ENCODE assay signal across 32 mouse cellular contexts in the genomic region with DNA sequence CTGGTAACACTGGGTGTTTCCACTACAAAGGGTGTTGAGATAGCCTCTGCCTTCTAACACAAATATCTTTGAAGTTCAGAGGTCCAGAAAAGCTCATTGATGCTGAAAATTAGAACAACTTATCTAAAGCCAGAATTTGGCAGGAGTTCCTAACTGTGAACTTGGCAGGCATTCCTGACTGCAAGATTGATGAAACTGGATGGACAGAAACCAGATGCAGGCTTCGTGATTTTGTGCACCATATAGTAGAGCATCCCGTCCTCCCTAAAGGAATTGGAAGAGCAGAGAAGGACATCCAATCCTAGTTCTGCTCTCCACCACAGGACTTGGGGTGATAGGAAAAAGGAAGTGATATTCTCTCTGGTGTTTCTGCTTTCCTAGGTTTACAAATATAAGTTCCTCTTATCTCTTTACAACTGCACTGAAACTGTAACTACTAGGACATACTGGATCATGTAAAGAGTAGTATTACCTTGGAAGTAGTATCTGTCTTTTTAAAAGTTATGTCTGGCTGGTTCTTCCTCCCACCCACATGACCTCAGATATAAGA.
A peak's percentile ranks its signal among the peaks of the same experiment; 100 is the strongest.
DNase-seq lines count a peak whose midpoint lies in the region; ATAC-seq and TF ChIP-seq lines count a peak whose summit lies in the region.
"Had no signal": no experiment of that assay in that cellular context is flagged by ENCODE, and none has a peak within 500 bp of the region (broad histone marks: within the 10 kb centered on the region; RNA-seq: fewer than 3 reads in every experiment).

No protein-coding gene starts in this region.

- H3K4me3 ChIP-seq in embryonic facial prominence, embryonic 14.5 days (ENCODE audit: low read depth, low read length): no peak overlapping the region
- H3K4me3 ChIP-seq in embryonic facial prominence, embryonic 10.5 days: no peak overlapping the region
- no peak overlapping the region for H3K4me3 ChIP-seq in limb, embryonic 14.5 days (replicated peaks; ENCODE audit: low read length)
- no peak overlapping the region for H3K4me3 ChIP-seq in limb, embryonic 10.5 days
- H3K4me3 ChIP-seq in midbrain, postnatal 0 days (ENCODE audit: low read depth, low read length): no peak overlapping the region
- H3K4me3 ChIP-seq in midbrain, embryonic 11.5 days (ENCODE audit: low read depth, low read length): no peak overlapping the region
- H3K4me3 ChIP-seq: forebrain, embryonic 10.5 days; forebrain, embryonic 15.5 days; heart, embryonic 13.5 days; hindbrain, embryonic 12.5 days; limb, embryonic 12.5 days; liver, embryonic 13.5 days; midbrain, embryonic 10.5 days; myocyte; neural tube, embryonic 12.5 days had no signal

- H3K4me1 ChIP-seq in embryonic facial prominence, embryonic 14.5 days (ENCODE audit: control insufficient read depth, insufficient read depth, low read length): no peaks in the 10 kb centered on the region
- H3K4me1 ChIP-seq in embryonic facial prominence, embryonic 10.5 days: no peaks in the 10 kb centered on the region
- H3K4me1 ChIP-seq in limb, embryonic 14.5 days (ENCODE audit: control insufficient read depth, insufficient read depth, low read length): no peaks in the 10 kb centered on the region
- no peaks in the 10 kb centered on the region for H3K4me1 ChIP-seq in limb, embryonic 10.5 days
- H3K4me1 ChIP-seq in midbrain, postnatal 0 days (ENCODE audit: insufficient read depth, low read length): no peaks in the 10 kb centered on the region
- no peaks in the 10 kb centered on the region for H3K4me1 ChIP-seq in midbrain, embryonic 11.5 days (ENCODE audit: control insufficient read depth, insufficient read depth, low read length)
- H3K4me1 ChIP-seq: forebrain, embryonic 10.5 days; forebrain, embryonic 15.5 days; hindbrain, embryonic 12.5 days; limb, embryonic 12.5 days; liver, embryonic 13.5 days; midbrain, embryonic 10.5 days; neural tube, embryonic 12.5 days had no signal

- TF ChIP-seq POLR2A in limb, embryonic 14.5 days (IDR thresholded peaks at IDR 0.05; ENCODE audit: borderline replicate concordance, extremely low read depth, insufficient read depth, insufficient read length): no peak

- no peaks in the 10 kb centered on the region for H3K36me3 ChIP-seq in embryonic facial prominence, embryonic 14.5 days (ENCODE audit: control insufficient read depth, insufficient read depth, low read length)
- no peaks in the 10 kb centered on the region for H3K36me3 ChIP-seq in embryonic facial prominence, embryonic 10.5 days (replicated peaks)
- no peaks in the 10 kb centered on the region for H3K36me3 ChIP-seq in limb, embryonic 14.5 days (ENCODE audit: control insufficient read depth, insufficient read depth, low read length)
- no peaks in the 10 kb centered on the region for H3K36me3 ChIP-seq in limb, embryonic 10.5 days
- H3K36me3 ChIP-seq in midbrain, postnatal 0 days (ENCODE audit: insufficient read depth, low read length): no peaks in the 10 kb centered on the region
- H3K36me3 ChIP-seq in midbrain, embryonic 11.5 days (ENCODE audit: control insufficient read depth, insufficient read depth, low read length): no peaks in the 10 kb centered on the region
- H3K36me3 ChIP-seq: forebrain, embryonic 10.5 days; forebrain, embryonic 15.5 days; G1E; heart, embryonic 13.5 days; hindbrain, embryonic 12.5 days; limb, embryonic 12.5 days; liver, embryonic 13.5 days; midbrain, embryonic 10.5 days; neural tube, embryonic 12.5 days had no signal

- 53% methylated on average over 2 of the region's 2 CpGs for WGBS in embryonic facial prominence, embryonic 14.5 days
- 82% methylated on average over 2 of the region's 2 CpGs for WGBS in embryonic facial prominence, embryonic 10.5 days
- 75% methylated on average over 2 of the region's 2 CpGs for WGBS in limb, embryonic 14.5 days
- WGBS in limb, embryonic 10.5 days: 77% methylated on average over 2 of the region's 2 CpGs
- 69% methylated on average over 2 of the region's 2 CpGs for WGBS in midbrain, postnatal 0 days
- WGBS in midbrain, embryonic 11.5 days: 93% methylated on average over 2 of the region's 2 CpGs

- TF ChIP-seq CTCF in midbrain, postnatal 0 days (IDR thresholded peaks at IDR 0.05): no peak

- no peak overlapping the region for H3K27ac ChIP-seq in embryonic facial prominence, embryonic 14.5 days (replicated peaks; ENCODE audit: low read depth, low read length)
- H3K27ac ChIP-seq in embryonic facial prominence, embryonic 10.5 days (replicated peaks): no peak overlapping the region
- no peak overlapping the region for H3K27ac ChIP-seq in limb, embryonic 14.5 days (replicated peaks; ENCODE audit: low read depth, low read length)
- H3K27ac ChIP-seq in limb, embryonic 10.5 days: no peak overlapping the region
- no peak overlapping the region for H3K27ac ChIP-seq in midbrain, postnatal 0 days (ENCODE audit: low read depth, low read length)
- no peak overlapping the region for H3K27ac ChIP-seq in midbrain, embryonic 11.5 days (ENCODE audit: low read depth, low read length)
- H3K27ac ChIP-seq: forebrain, embryonic 10.5 days; forebrain, embryonic 15.5 days; heart, embryonic 13.5 days; hindbrain, embryonic 12.5 days; limb, embryonic 12.5 days; liver, embryonic 13.5 days; macrophage; midbrain, embryonic 10.5 days; neural tube, embryonic 12.5 days had no signal

- H3K27me3 ChIP-seq in embryonic facial prominence, embryonic 14.5 days (replicated peaks; ENCODE audit: control insufficient read depth, insufficient read depth, low read length): no peaks in the 10 kb centered on the region
- H3K27me3 ChIP-seq in embryonic facial prominence, embryonic 10.5 days (replicated peaks; ENCODE audit: low read depth, poor library complexity, severe bottlenecking): no peaks in the 10 kb centered on the region
- H3K27me3 ChIP-seq in limb, embryonic 14.5 days (ENCODE audit: control insufficient read depth, insufficient read depth, low read length): no peaks in the 10 kb centered on the region
- H3K27me3 ChIP-seq in limb, embryonic 10.5 days (ENCODE audit: low read depth, poor library complexity, severe bottlenecking): no peaks in the 10 kb centered on the region
- H3K27me3 ChIP-seq in midbrain, postnatal 0 days (ENCODE audit: insufficient read depth, low read length): no peaks in the 10 kb centered on the region
- H3K27me3 ChIP-seq in midbrain, embryonic 11.5 days (ENCODE audit: control insufficient read depth, insufficient read depth, low read length): no peaks in the 10 kb centered on the region
- H3K27me3 ChIP-seq: forebrain, embryonic 15.5 days; heart, embryonic 13.5 days; hindbrain, embryonic 12.5 days; limb, embryonic 12.5 days; liver, embryonic 13.5 days; neural tube, embryonic 12.5 days had no signal

- peak; percentile 63 for DNase-seq in embryonic facial prominence, embryonic 14.5 days (ENCODE audit: low spot score)
- DNase-seq in embryonic facial prominence, embryonic 10.5 days (ENCODE audit: low spot score): no peak
- DNase-seq in limb, embryonic 14.5 days (ENCODE audit: low spot score): peak; percentile 11
- no peak for DNase-seq in limb, embryonic 10.5 days (ENCODE audit: low spot score)
- DNase-seq in midbrain, postnatal 0 days (ENCODE audit: low spot score): peak; percentile 36
- DNase-seq in midbrain, embryonic 11.5 days (ENCODE audit: low spot score, missing footprints): no peak
- DNase-seq: adrenal gland, postnatal 10 days; cerebellum, adult 11-12 months; cerebellum, adult 9-11 months; gastrocnemius, postnatal 25 days; heart, postnatal 14 days; kidney, adult 9 months; kidney, postnatal 10 days; layer of hippocampus, adult 9-11 months; liver, embryonic 13.5 days; lung, adult 2 months; thymus, adult 2 months; thymus, postnatal 36 days had no signal

- no peak overlapping the region for H3K4me2 ChIP-seq in embryonic facial prominence, embryonic 14.5 days (ENCODE audit: low read depth, low read length)
- no peak overlapping the region for H3K4me2 ChIP-seq in limb, embryonic 14.5 days (replicated peaks; ENCODE audit: low read depth, low read length, severe bottlenecking)
- no peak overlapping the region for H3K4me2 ChIP-seq in midbrain, postnatal 0 days (ENCODE audit: low read depth, low read length, poor library complexity, severe bottlenecking)
- no peak overlapping the region for H3K4me2 ChIP-seq in midbrain, embryonic 11.5 days
- H3K4me2 ChIP-seq: forebrain, embryonic 15.5 days; heart, embryonic 13.5 days; hindbrain, embryonic 12.5 days; limb, embryonic 12.5 days; liver, embryonic 13.5 days; neural tube, embryonic 12.5 days had no signal

- H3K9me3 ChIP-seq in embryonic facial prominence, embryonic 14.5 days (ENCODE audit: control insufficient read depth, low read length): no peaks in the 10 kb centered on the region
- H3K9me3 ChIP-seq in embryonic facial prominence, embryonic 10.5 days: no peaks in the 10 kb centered on the region
- H3K9me3 ChIP-seq in limb, embryonic 14.5 days (ENCODE audit: control insufficient read depth, low read length): no peaks in the 10 kb centered on the region
- no peaks in the 10 kb centered on the region for H3K9me3 ChIP-seq in limb, embryonic 10.5 days (replicated peaks)
- no peaks in the 10 kb centered on the region for H3K9me3 ChIP-seq in midbrain, postnatal 0 days (ENCODE audit: low read length)
- no peaks in the 10 kb centered on the region for H3K9me3 ChIP-seq in midbrain, embryonic 11.5 days (ENCODE audit: control insufficient read depth, low read length)
- H3K9me3 ChIP-seq: forebrain, embryonic 10.5 days; forebrain, embryonic 15.5 days; G1E; heart, embryonic 13.5 days; hindbrain, embryonic 12.5 days; limb, embryonic 12.5 days; liver, embryonic 13.5 days; midbrain, embryonic 10.5 days; neural tube, embryonic 12.5 days had no signal

- H3K9ac ChIP-seq in embryonic facial prominence, embryonic 14.5 days (ENCODE audit: low read depth, low read length): no peak overlapping the region
- no peak overlapping the region for H3K9ac ChIP-seq in limb, embryonic 14.5 days (ENCODE audit: low read depth, low read length, severe bottlenecking)
- H3K9ac ChIP-seq in midbrain, postnatal 0 days (replicated peaks; ENCODE audit: low read length, poor library complexity, severe bottlenecking): no peak overlapping the region
- H3K9ac ChIP-seq in midbrain, embryonic 11.5 days (ENCODE audit: low read length): no peak overlapping the region
- H3K9ac ChIP-seq: forebrain, embryonic 15.5 days; heart, embryonic 13.5 days; hindbrain, embryonic 12.5 days; limb, embryonic 12.5 days; liver, embryonic 13.5 days; neural tube, embryonic 12.5 days had no signal

- no peak for ATAC-seq in embryonic facial prominence, embryonic 14.5 days (ENCODE audit: low read depth)
- no peak for ATAC-seq in limb, embryonic 14.5 days (ENCODE audit: low FRiP score, low read depth)
- no peak for ATAC-seq in midbrain, postnatal 0 days (ENCODE audit: low FRiP score)
- ATAC-seq in midbrain, embryonic 11.5 days (ENCODE audit: low FRiP score): no peak
- ATAC-seq in erythroid progenitor cell, adult 5-6 weeks (replicated peaks; ENCODE audit: low FRiP score, poor library complexity, severe bottlenecking): no peak
- ATAC-seq: forebrain, embryonic 15.5 days; intestine, embryonic 16.5 days; midbrain, embryonic 16.5 days; Patski had no signal

Comparison
In these comparisons a context has a peak if more than half of its experiments do, and no peak if none do; other contexts are left out.
1. DNase-seq: peak in embryonic facial prominence, embryonic 14.5 days (single experiment), limb, embryonic 14.5 days (single experiment) and midbrain, postnatal 0 days (single experiment); none in embryonic facial prominence, embryonic 10.5 days (single experiment), limb, embryonic 10.5 days (single experiment) and midbrain, embryonic 11.5 days (single experiment).